Mouse (Mus musculus) forebrain, embryonic 10.5 days (tissue): Measurements from ENCODE around the gene Igsf11. TPM values are rescaled to one million over a fixed set of nuclear protein-coding genes. Genes with fewer than 3 reads are reported as not detected.

ENCODE experiments used
- DNase-seq: peaks from one replicate; pipeline ENCODE4 v3.0.0-alpha.2; 2017; ENCODE audit warnings: low spot score; ENCODE audit errors: extremely low spot score
- H3K27ac ChIP-seq: fragments of 300-500 bp; sonication (generic); 2 replicates; pipeline ENCODE4 v1.5.1; 2016; ENCODE audit warnings: mild to moderate bottlenecking
- H3K27me3 ChIP-seq: fragments of 300-500 bp; sonication (generic); 2 replicates; pipeline ENCODE4 v1.6.1; 2016; ENCODE audit warnings: mild to moderate bottlenecking; ENCODE audit not compliant: poor library complexity, severe bottlenecking
- H3K36me3 ChIP-seq: fragments of 300-500 bp; sonication (generic); replicated peaks from 2 replicates; pipeline ENCODE4 v1.6.1; 2016; ENCODE audit warnings: mild to moderate bottlenecking, moderate library complexity
- H3K4me1 ChIP-seq: fragments of 300-500 bp; sonication (generic); 2 replicates; pipeline ENCODE4 v1.6.1; 2016
- H3K4me3 ChIP-seq: fragments of 300-500 bp; sonication (generic); 2 replicates; pipeline ENCODE4 v1.5.1; 2016; ENCODE audit warnings: mild to moderate bottlenecking, moderate library complexity
- H3K9me3 ChIP-seq: fragments of 300-500 bp; sonication (generic); 2 replicates; pipeline ENCODE4 v1.6.1; 2016; ENCODE audit warnings: mild to moderate bottlenecking, moderate library complexity
- WGBS: fragments of 180-500 bp; shearing (Covaris S2); methylation state at CpG from one replicate; pipeline ENCODE4 v1.1.7; 2016; 5-methylcytosine and 5-hydroxymethylcytosine counted together
- polyA plus RNA-seq: library from polyadenylated mRNA; unstranded; fragments of >200 nt; fragmentation: Nextera tagmentation; extraction: Ambion mirVana; gene quantifications from 2 replicates; pipeline ENCODE4 v1.2.1, GENCODE M21; 2016

Gene Igsf11
- 2.2 and 2.4 TPM in 2 replicates for polyA plus RNA-seq

DNA sequence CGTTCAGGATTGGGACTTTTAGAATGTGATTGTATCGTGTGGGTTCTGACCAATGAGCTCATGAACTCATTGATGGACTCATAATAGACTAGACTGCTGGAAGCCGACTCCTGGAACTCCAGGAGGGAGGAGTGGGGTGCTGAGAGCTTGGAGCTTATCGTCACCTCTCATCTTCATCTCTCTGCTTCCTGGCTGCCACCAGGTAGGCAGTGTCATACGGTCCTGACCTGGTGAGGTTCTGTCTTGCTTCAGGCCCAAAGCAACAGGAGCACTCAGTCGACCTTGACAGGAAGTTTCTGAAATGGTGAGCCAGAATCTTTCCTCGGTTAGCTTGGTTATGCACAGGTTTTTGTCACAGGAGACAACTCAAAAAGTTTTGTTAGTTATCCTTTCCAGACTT is at the start of gene Igsf11:
TSS of gene Igsf11 (plus strand) at position 301 of the 400 bp plus-strand sequence.
- no peaks in the 10 kb centered on the region; the same call in 1 of the 2 replicates for H3K4me1 ChIP-seq
- no peak for DNase-seq
- no peak within 1 kb of the TSS for H3K27ac ChIP-seq
- H3K4me3 ChIP-seq, result no peak within 1 kb of the TSS
- no peaks in the 10 kb centered on the region for H3K27me3 ChIP-seq
- H3K36me3 ChIP-seq, result no peaks in the 10 kb centered on the region
- WGBS, result 83% methylated on average over 7 of the region's 7 CpGs
- H3K9me3 ChIP-seq, result no peaks in the 10 kb centered on the region

DNA sequence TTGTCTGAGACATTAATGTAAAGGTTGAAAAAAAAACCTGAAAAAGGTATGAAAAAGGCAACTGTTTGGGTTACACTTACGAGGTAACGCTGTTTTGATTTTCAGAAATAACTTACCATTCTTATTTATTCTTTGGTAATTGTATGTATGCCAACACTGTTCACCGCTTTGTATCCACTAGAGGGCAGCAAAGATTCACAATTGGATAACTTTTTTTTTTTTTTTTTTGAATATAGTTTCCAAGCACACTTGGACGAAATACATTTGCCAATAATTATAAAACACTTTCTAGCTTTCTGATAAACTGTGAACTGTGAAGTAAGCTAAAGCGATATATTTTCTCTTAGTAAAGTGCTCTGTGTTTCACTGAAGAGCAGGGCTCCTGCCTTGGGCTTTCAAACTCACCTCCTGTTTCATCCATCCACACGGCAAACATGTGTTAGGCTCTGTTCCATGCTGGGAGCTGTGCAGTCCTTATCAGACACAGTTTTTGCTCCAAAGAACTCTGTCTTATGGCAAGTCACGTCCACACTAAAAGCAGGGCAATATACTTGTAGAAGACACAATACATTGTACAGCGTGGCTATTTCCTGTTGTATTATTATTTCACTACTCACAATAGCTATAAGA is 34.2 kb upstream of the Igsf11 start:
- Histone ChIP-seq H3K36me3 (no peaks in the 10 kb centered on the region), H3K27ac (no peak overlapping the region), H3K4me3 (no peak overlapping the region), H3K27me3 (no peaks in the 10 kb centered on the region), H3K9me3 (no peaks in the 10 kb centered on the region), H3K4me1 (no peaks in the 10 kb centered on the region)
- WGBS, result 38% methylated on average over 8 of the region's 8 CpGs
- DNase-seq, result no peak

DNA sequence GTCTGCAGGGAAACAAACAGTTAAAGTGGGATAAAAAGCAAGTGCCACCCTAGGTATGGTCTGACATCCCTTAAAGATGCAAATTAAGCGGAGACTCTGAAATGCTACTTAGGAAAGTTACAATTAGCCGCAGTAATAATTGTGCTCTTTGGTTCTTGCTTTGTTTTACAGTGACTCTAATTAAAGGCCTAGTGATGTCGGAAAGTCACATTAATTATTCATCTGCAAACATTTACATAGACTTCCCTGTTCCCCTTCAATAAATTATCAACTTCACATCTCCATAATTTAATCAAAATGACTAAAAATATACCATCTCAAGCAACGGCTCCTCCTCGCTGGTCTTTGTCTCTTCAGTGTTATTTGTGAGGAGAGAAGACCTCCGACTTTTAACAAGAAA is 31.9 kb upstream of the Igsf11 start:
- Histone ChIP-seq H3K36me3 (no peaks in the 10 kb centered on the region), H3K27me3 (no peaks in the 10 kb centered on the region), H3K27ac (no peak overlapping the region), H3K9me3 (no peaks in the 10 kb centered on the region), H3K4me3 (no peak overlapping the region), H3K4me1 (no peaks in the 10 kb centered on the region)
- DNase-seq, result no peak
- 78% methylated on average over 6 of the region's 6 CpGs for WGBS

DNA sequence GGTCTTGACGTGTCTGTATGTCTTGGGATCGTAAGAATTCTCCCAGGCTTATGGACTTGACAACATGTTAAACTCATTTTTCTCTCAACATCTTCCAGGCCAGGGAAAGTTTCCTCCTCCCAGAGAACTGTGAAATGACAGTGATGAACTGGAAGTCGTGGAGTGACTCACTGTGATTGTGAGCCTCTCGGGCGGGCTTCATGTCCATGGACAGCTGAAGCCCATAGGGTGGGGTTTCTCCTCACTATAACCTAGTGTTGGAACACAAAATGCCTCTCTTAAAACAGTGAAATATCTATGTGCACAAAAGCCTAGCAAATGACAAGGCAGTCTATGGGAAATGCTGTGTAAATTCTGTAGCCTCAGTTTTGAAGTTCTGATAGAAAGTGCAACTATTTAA is 28.1 kb upstream of the Igsf11 start:
- no peak overlapping the region for H3K4me3 ChIP-seq
- DNase-seq, result no peak
- H3K27me3 ChIP-seq, result no peaks in the 10 kb centered on the region
- WGBS, result 89% methylated on average over 5 of the region's 5 CpGs
- no peaks in the 10 kb centered on the region for H3K4me1 ChIP-seq
- no peaks in the 10 kb centered on the region for H3K9me3 ChIP-seq
- no peaks in the 10 kb centered on the region for H3K36me3 ChIP-seq
- H3K27ac ChIP-seq, result no peak overlapping the region

DNA sequence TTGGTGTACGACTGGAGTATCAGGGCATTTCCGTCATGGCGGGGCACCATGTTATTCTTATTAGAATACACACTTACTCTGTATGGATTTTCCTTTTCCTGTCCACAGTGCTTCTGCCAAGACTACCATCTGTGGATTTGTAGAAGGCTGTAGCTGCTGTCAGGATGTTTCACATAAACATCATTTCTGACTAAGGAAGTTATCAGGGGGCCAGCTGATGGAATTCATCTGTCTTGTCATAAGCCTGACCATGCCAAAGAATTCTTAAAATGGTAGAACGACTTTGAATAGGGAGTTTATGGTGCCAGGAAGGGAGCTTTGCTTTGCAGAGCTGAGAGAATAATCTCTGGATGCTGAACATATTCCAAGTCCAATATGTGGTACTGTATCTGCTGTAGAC is 19.2 kb upstream of the Igsf11 start:
- 92% methylated on average over 4 of the region's 4 CpGs for WGBS
- H3K9me3 ChIP-seq, result no peaks in the 10 kb centered on the region
- no peaks in the 10 kb centered on the region for H3K36me3 ChIP-seq
- no peak overlapping the region for H3K4me3 ChIP-seq
- DNase-seq, result no peak
- H3K4me1 ChIP-seq, result peaks cover 7% of the 10 kb centered on the region
- H3K27me3 ChIP-seq, result no peaks in the 10 kb centered on the region
- no peak overlapping the region for H3K27ac ChIP-seq

GRCm38 (mm10) chr16:38874481-38874880 is 18.0 kb upstream of the Igsf11 start:
- Histone ChIP-seq H3K27ac (no peak overlapping the region), H3K4me3 (no peak overlapping the region), H3K4me1 (peaks cover 7% of the 10 kb centered on the region), H3K36me3 (no peaks in the 10 kb centered on the region), H3K27me3 (no peaks in the 10 kb centered on the region), H3K9me3 (no peaks in the 10 kb centered on the region)
- 50% methylated on average over 4 of the region's 4 CpGs for WGBS
- no peak for DNase-seq

DNA sequence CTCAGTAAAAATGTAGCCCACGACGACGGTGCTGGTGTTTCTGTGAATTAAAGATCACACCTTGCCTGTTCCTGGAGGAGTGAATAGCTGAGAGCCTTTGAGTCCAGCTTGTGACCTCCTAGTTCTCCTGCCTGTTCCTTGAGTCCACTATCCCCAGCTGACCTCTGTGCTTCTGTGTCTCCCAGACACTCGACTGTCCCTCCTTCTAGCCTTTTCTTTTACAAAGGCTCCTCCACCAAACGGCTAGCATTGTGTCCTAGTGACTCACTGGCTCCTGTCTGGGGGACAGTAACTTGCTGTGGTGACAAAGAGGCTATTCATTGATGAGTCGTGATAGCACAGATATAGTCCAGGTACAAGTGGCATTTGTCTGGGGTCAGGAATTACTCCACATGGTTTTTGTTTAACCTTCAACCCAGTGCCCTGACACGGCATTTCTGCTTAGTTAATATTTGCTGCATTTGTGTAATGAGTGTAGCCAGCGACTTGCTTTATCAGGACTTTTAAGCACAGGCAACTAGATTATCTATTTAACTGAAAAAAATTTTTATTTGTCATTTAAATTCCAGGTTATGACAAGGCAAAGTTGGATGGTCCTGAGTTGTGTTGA is 6.5 kb downstream of the Igsf11 start:
- H3K36me3 ChIP-seq, result no peaks in the 10 kb centered on the region
- DNase-seq, result no peak
- 56% methylated on average over 8 of the region's 8 CpGs for WGBS

GRCm38 (mm10) chr16:38900024-38900423 is 7.6 kb downstream of the Igsf11 start:
- Histone ChIP-seq H3K27ac (no peak overlapping the region), H3K36me3 (no peaks in the 10 kb centered on the region), H3K27me3 (peaks cover 53% of the 10 kb centered on the region), H3K4me3 (no peak overlapping the region), H3K9me3 (no peaks in the 10 kb centered on the region), H3K4me1 (peaks cover 24% of the 10 kb centered on the region)
- no peak for DNase-seq
- WGBS, result 86% methylated on average over 1 of the region's 1 CpGs

More for the DNA sequence above, 6.5 kb downstream of the Igsf11 start:
- peaks cover 44% of the 10 kb centered on the region for H3K27me3 ChIP-seq
- peaks cover 15% of the 10 kb centered on the region for H3K4me1 ChIP-seq
- no peak overlapping the region for H3K27ac ChIP-seq
- H3K4me3 ChIP-seq, result no peak overlapping the region
- H3K9me3 ChIP-seq, result no peaks in the 10 kb centered on the region

DNA sequence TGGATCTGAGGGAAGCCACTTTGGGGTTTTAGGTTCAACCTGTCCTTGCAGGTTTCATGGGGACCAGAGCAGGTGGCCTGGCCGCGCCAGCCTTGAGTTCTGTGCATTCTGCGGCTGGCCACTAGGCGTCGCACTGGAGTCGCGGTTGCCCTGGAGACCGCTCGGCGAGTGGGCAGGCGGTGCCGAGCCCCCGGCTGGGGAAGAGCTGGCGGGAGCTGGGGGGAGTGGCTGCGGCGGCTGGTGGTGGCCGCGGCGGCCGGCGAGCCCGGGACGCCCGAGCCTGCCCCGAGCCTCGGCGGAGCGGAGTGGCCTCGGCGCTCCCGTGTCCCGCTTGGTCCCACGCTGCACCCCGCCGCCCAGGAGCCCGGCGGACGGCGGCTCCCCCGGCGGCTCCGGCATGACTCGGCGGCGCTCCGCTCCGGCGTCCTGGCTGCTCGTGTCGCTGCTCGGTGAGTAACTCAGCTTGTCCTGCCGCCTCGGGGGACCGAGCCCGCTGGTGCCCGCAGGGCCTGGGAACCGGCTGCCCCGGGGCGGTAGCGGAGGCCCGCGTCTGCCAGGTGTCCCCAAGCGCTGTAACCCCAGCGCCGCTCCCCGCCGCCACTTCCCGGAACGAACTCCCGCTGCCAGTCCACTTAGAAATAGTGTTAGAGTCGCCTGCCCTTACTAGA is 9.8 kb downstream of the Igsf11 start:
- no peaks in the 10 kb centered on the region for H3K9me3 ChIP-seq
- peak overlapping the region; percentile 74 for H3K4me3 ChIP-seq
- peak overlapping the region; percentile 92 for H3K27ac ChIP-seq
- under 1% methylated on average over 71 of the region's 71 CpGs for WGBS
- H3K27me3 ChIP-seq, result peaks cover 71% of the 10 kb centered on the region
- H3K4me1 ChIP-seq, result peaks cover 37% of the 10 kb centered on the region
- DNase-seq, result peak; percentile 90
- no peaks in the 10 kb centered on the region for H3K36me3 ChIP-seq

DNA sequence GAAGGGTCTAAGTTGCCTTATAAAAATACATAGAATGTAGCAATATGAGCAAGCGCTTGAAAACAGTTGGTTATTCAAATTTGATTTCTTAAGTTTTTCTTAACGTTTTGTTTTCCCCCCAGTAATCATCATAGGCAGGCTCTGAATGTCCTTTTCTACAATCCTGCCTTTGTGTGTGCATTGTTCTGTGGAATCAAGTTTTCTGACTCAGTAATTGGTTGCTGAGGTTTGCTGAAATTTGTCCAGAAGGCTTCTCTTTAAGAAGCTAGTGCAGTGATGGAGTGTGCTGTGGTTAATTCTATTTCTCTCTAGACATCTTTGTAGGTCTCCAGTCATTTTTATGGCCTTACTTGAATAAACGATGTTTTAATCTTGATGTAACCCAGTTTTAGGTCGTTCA is 10.5 kb downstream of the Igsf11 start:
- H3K27me3 ChIP-seq, result peaks cover 70% of the 10 kb centered on the region
- DNase-seq, result no peak
- H3K36me3 ChIP-seq, result no peaks in the 10 kb centered on the region
- H3K9me3 ChIP-seq, result no peaks in the 10 kb centered on the region
- peak overlapping the region; percentile 92 for H3K27ac ChIP-seq
- H3K4me1 ChIP-seq, result peaks cover 37% of the 10 kb centered on the region
- 36% methylated on average over 4 of the region's 4 CpGs for WGBS
- peak overlapping the region; percentile 74 for H3K4me3 ChIP-seq

DNA sequence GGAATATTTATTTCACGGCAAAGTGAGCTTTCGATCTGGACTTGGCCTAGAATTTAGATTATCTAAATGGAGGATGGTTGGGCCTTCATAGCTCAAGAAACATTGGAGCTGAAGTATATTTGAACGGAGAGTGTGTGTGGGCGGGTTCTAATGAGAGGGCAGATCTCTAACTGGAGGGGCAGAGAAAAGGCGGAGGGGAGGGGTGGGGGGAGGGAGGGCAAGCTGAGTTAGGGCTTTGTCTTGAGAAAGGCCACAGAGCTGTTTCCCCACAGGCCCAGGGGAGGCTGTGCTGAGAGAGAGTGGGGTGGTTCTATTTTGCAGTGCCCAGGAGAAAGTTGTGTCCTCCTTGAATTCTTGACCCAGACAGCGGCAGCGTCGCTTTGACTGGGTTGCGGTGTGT is 11.7 kb downstream of the Igsf11 start:
- Histone ChIP-seq H3K36me3 (no peaks in the 10 kb centered on the region), H3K4me3 (0 out of 2 replicates have a peak overlapping the region, but pooled peaks have one; percentile 7), H3K27ac (0 out of 2 replicates have a peak overlapping the region, but pooled peaks have one; percentile 31), H3K9me3 (no peaks in the 10 kb centered on the region), H3K27me3 (peaks cover 61% of the 10 kb centered on the region), H3K4me1 (peaks cover 37% of the 10 kb centered on the region)
- WGBS, result 59% methylated on average over 9 of the region's 9 CpGs
- peak; percentile 31 for DNase-seq

- Histone ChIP-seq H3K9me3 (no peaks in the 10 kb centered on the region), H3K27ac (no peak overlapping the region), H3K4me3 (no peak overlapping the region), H3K4me1 (peaks cover 36% of the 10 kb centered on the region), H3K36me3 (no peaks in the 10 kb centered on the region), H3K27me3 (peaks cover 48% of the 10 kb centered on the region)
- no peak for DNase-seq
- 77% methylated on average over 10 of the region's 10 CpGs for WGBS
Measured at GRCm38 (mm10) chr16:38905911-38906310, 13.4 kb downstream of the Igsf11 start.

- H3K27me3 ChIP-seq, result peaks cover 32% of the 10 kb centered on the region
- no peaks in the 10 kb centered on the region for H3K9me3 ChIP-seq
- DNase-seq, result no peak
- H3K4me3 ChIP-seq, result no peak overlapping the region
- H3K36me3 ChIP-seq, result no peaks in the 10 kb centered on the region
- H3K4me1 ChIP-seq, result peaks cover 31% of the 10 kb centered on the region
- no peak overlapping the region for H3K27ac ChIP-seq
- WGBS, result 84% methylated on average over 9 of the region's 9 CpGs
Measured at GRCm38 (mm10) chr16:38908304-38908703, 15.8 kb downstream of the Igsf11 start.
